Mouse (Mus musculus): ENCODE data around the gene Aqp12. TPM values are rescaled to one million over a fixed set of nuclear protein-coding genes. Genes with fewer than 3 reads are reported as not detected.
A peak's percentile ranks its signal among the peaks of the same experiment; 100 is the strongest.
"Not testable (repeated sequence)": the region's sequence is repeated elsewhere in the genome, so short reads cannot be mapped to it uniquely, and the experiment has no call there.

Aqp12 gene
- not detected for total RNA-seq (2021)
- long read RNA-seq, experiment 1 = 0 reads
- long read RNA-seq, experiment 2 = 0 reads

DNA sequence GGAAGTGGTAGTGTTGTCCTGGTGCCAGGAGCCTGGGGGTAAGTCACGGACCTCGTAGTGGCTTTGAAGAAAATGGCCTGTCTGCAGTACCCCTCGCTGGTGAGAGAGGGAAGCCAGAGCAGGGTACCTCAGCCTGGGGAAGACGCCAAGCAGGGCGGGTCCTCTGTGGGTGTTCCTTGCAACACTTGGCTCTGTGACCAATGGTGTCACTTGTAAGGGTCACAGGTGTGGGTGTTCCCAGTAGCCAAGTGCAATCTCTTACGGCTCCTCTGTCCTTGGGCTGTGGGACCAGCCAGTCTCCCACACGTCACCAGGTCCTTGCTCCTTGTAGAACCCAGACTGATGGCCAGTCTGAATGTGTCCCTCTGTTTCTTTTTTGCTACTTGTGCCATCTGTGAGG is at the start of gene Aqp12:
Gene Aqp12 (plus strand): TSS at position 274 of the 400 bp plus-strand sequence.
- intact Hi-C loops (cut with DNase I) = no loop called here
- no peak for DNase-seq

DNA sequence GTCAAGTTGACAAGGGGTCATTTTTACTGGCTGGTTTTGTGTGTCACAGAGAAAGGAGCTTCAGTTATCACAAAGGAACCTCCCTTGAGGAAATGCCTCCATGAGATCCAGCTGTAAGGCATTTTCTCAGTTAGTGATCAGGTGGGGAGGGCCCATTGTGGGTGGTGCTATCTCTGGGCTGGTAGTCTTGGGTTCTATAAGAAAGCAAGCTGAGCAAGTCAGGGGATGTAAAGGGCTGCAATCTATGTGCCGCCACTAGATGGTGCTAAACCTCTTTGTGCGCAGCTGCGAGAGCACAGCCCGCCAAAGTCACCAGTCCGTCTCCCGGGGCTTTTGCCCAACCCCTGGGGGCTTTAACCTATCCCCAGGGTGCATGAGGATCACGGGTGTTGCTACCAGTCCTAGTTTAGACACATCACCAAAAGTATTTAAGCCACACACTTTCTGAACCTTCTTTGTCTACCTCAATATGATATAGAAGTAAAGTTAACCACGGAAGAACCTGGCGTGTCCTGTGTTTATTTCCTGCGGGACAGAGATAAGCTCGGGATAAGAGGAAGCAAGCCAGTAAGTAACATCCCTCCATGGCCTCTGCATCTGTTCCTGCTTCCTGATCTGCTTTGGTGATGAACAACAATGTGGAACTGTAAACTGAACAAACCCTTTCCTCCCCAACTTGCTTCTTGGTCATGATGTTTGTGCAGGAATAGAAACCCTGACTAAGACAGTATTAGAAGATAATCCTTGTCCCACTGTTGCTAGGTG is 49.4 kb upstream of the Aqp12 start:
- intact Hi-C loops (cut with DNase I) = loop anchor here (2.0 to 10.0 kb wide), 2 partner anchors 54 to 128 kb away; no protein-coding TSS in a partner anchor

DNA sequence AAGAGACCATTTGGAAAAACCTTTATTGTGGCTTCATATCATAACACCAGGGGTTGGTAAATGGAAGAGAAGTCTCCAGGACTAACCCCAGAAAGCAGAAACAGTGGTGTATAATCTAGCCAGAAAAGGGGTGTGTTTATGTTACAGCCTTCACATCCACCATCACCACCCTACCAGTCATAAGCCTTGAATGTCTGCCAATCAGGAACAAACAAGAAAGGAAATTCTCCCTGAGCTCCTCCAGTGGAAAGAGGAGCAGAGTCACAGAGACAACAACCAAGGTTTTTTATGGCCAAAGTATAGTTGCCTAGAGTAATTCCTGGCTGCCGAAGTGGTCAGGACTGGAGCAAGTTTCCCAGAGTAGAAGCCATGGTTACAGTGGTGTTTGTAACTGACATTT is 47.1 kb upstream of the Aqp12 start:
- no peak for DNase-seq
- intact Hi-C loops (cut with DNase I) = loop anchor here (10.0 kb wide), 1 partner anchor 126 kb away; no protein-coding TSS in a partner anchor

More for the DNA sequence above, 49.4 kb upstream of the Aqp12 start:
- peak in 1 of 2 experiments; percentile 56 for DNase-seq

DNA sequence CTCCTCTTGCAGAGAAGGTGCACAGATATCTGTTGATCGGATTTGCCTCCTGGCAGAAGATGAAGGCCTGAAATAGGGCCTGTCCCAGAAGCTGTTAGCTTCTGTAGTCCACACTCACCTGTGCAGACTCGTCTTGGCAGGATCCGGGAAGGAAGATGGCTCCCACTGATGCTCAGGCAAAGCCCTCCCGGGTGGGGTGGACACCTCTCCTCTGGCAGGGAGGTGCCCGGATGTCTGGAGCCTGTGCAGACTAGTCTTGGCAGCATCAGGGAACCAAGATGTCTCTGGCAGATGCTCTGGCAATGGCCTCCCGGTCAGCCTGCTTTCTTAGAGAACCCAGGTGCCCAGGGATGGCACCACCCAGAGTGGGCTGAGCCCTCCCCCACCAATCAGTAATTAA is 35.3 kb upstream of the Aqp12 start:
- DNase-seq; intact Hi-C loops (cut with DNase I): not testable (repeated sequence)

DNA sequence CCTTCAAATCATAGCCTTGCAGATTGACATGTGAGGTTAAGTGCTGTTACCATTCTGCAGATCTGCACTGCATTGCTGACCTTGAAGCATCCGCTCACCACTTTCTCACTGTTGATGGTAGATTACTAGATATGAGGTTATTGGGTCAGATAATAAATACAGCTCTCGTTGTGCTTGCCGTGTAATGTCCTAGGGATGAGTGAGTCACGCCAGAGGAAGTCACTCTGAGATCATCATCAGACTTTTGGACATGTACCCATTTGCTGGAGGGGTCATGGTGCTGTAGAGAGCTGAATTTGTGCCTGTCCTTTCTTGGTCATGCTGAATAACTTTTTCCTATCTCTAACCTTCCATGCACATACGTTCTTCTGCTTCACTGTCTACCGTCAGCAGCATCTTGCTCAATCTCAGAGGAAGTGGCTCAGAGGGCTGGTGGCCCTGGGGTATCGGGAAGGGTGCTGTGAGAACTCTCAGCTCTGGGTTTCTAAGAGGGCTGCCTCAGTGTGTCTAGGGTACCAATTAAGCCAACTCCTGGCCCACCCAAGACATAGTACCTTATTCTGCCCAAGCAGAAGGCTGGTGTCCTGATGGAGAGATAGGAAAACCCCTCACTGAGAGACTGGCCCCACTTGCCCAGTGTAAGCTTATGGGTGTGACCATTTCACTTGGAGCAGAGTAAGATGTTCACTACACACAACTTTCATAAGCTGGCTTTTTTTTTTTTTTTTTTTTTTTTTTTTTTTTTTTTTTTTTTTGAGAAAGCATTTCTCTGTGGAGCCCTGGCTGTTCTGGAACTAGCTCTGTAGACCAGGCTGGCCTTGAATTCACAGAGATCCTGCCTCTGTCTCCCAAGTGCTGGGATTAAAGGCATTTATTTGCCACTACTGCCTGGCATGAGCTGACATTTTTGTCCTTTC is 34.0 kb upstream of the Aqp12 start:
- no peak for DNase-seq
- intact Hi-C loops (cut with DNase I) = no loop called here

DNA sequence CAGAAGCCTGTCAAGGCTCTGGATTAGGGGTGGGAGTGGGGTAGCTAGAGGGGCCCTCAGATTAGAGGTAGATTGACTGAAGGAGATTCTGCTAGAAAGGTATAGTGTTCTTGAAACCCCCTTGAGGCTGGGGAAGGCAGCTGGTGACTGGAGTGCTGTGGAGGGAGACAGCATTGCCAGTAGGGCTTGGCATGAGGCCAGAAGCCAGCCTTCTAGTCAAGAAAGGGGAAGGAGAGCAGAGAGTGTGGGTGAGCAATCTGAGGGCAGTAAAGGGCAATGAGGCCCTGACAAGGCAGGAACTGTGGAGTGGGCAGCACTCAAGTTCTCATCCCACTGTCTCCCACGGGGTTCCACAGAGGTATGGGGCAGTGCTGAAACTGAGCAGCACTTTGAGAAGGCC is 33.3 kb upstream of the Aqp12 start:
- intact Hi-C loops (cut with DNase I) = no loop called here
- no peak for DNase-seq

DNA sequence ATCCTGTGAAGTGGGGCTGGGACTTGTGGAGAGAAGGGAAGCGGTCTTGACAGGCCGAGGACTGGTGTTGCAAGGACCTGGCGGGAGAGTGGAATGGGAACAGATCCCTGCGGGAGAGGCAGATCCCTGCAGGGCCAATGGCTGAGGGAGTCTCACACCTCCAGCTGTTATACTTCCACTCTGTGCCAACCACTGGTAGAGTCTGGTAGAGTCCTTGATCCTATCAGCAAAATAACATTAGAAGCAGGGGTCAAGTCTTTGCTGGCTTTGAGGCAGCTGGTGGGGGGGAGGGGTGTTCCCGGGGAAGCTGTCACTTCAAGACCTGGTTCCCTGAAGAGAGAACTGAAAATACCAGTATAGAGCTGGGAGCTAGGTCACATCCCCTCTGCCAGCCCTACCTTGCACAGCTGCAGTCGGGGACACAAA is 30.0 kb upstream of the Aqp12 start:
- DNase-seq = no peak
- intact Hi-C loops (cut with DNase I) = no loop called here

DNA sequence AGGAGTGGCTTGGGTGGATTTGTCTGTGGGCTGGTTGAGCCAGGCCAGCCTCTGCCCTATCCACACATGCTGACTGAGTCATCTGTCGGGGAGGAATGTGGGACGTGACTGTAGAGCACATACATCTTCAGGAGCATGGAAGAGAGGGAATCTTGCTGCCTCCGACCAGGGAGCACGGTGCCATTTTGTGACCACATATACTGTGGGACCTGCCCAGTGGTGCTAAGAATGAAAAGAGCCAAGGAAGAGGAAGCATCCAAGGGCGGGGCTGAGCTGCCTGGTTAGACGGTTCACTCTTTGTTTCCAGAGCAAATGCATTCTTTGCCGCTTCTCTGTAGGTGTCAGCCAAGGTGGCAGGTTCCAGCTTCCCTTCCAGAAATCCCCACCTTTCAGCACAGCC is 27.5 kb upstream of the Aqp12 start:
- intact Hi-C loops (cut with DNase I) = no loop called here

DNA sequence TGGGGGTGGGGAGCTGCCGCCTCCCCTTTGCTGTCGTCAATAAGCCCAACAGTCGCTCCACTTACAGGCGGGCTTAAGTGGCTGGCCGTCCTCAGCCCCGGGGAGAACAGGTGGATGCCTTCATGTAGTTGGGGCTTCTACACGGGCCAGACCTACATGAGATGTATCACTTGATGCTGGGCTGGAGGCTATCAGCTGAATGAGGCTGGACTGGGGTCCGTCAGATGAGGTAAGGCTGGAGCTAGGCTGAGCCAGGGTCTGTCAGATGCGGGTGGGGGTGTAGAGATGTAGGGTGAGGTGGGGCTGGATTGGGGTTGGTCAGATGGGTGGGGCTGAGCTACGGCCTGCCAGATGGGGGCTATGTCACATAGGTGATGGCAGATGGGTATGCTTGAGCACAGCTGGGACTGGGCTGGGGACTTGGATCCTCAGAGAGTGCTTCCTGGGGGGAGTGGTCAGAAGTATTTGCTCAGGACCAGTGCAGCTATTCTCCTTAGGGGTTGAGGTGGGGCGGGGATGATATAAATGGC is 27.0 kb upstream of the Aqp12 start:
- DNase-seq = no peak
- intact Hi-C loops (cut with DNase I) = no loop called here

More for the DNA sequence above, 27.5 kb upstream of the Aqp12 start:
- DNase-seq = no peak

DNA sequence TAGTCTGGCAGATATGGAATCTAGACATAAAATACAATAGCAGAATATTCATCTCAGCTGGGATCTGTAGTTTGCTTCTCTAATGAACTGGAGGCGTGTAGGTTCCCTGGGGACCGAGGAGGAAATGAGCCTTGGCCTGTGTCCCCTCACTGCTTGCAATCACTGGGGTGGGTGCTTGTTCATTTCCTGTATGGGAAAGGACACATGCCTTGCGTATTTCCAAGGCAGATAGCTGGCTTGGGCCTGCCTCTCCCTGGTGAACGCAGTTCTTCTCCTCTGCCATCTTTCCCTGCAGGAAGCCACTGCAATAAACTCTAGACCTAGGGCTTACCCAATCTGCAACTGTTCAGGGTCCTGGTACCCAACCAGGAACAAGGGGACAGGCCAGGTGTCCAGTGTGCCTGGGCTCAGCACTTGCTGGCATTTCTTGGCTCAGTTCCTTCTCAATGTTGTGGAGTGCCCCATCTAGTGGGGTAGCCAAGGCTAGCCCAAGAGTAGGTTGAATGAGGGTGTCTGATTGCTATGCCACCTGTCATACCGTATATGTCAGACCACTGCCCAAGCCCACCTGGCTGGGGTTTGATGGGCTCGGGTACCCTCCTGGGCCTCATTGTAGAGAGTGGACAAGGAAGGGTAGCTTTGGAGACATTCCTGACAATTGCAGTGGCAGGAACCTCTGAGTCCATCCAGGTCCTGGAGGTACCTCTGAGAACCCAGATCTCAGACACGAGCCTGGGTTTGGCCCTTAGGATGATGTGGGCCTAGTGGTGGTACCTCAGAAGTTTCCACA is 24.9 kb upstream of the Aqp12 start:
- intact Hi-C loops (cut with DNase I) = no loop called here
- DNase-seq = peak; percentile 26 to 48

DNA sequence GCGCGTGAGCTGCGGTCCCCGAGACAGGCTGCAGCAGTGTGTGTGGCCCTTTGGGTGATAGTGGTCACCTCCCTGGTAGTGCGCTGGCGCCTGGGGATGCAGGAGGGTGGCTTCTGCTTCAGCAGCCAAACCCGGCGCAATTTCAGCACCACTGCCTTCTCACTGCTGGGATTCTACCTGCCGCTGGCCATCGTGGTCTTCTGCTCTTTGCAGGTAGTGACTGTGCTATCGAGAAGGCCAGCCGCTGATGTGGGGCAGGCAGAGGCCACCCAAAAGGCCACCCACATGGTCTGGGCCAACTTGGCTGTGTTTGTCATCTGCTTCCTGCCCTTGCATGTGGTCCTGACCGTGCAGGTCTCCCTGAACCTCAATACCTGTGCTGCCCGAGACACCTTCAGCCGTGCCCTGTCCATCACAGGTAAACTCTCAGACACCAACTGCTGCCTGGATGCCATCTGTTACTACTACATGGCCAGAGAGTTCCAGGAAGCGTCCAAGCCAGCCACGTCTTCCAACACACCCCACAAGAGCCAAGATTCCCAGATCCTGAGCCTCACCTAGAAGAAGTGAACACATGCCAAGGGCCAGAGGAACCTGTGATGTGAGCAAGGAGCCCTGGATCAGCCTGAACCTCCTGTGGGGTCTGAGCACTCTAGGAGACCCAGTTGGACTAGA is 23.1 kb upstream of the Aqp12 start:
- intact Hi-C loops (cut with DNase I) = no loop called here
- DNase-seq = no peak

DNA sequence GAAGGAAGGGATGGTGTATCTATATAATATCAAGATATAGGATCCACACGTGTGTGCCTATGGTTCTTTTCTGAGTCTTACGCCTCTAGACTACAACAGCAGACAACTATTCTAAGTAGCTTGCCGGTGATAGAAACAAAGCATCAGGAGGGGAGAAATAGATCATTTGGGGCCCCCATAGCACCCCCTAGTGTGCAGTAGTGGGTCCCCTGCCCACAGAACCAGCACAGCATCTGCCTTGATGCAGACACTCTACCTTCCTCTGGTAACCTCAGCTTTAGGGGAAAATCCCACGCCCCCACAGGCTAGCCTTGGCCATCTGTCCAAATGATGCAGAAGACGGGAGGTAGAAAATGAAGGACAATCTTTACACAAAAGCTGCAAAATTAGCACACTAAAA is 21.1 kb upstream of the Aqp12 start:
- intact Hi-C loops (cut with DNase I) = no loop called here
- DNase-seq = no peak

DNA sequence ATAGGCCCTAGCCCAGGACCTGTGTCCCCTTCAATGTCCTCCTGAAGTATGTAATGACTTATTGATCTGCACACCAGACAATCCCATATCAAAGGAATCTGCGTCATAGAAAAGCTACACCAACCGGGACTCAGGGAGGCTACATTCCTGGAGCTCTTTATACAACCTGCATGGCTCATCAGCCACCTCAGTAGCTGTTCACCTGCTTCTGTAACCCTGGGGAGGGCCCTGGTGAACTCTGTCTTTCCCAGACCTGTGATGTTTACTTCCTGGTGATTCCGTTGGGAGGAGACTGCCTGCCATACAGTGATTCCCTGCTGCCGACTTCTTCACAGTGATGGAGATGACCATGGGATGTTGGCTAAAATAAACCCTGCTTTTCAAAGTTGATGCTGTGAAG is 17.2 kb upstream of the Aqp12 start:
- intact Hi-C loops (cut with DNase I) = no loop called here
- peak in 1 of 2 experiments; percentile 4 for DNase-seq

DNA sequence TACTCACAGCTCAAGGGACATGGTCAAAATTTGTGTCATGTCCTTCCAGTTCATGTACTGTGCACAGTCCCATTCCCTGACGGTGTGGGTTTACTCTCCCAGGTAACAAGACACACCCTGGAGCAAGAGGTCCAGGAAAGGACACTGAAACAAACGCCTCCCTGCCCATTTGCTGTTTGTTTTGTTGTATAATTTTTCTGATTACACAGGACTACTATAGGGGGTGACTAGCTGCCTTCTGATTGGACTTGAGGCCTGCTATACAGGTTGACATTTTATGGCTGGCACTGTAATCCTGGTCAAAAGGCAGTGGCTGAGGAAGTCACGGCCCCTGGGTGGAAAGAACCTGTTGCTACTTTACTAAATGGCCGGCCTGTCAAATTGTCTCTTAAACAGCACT is 16.2 kb upstream of the Aqp12 start:
- intact Hi-C loops (cut with DNase I) = no loop called here
- peak in 1 of 2 experiments; percentile 2 for DNase-seq

DNA sequence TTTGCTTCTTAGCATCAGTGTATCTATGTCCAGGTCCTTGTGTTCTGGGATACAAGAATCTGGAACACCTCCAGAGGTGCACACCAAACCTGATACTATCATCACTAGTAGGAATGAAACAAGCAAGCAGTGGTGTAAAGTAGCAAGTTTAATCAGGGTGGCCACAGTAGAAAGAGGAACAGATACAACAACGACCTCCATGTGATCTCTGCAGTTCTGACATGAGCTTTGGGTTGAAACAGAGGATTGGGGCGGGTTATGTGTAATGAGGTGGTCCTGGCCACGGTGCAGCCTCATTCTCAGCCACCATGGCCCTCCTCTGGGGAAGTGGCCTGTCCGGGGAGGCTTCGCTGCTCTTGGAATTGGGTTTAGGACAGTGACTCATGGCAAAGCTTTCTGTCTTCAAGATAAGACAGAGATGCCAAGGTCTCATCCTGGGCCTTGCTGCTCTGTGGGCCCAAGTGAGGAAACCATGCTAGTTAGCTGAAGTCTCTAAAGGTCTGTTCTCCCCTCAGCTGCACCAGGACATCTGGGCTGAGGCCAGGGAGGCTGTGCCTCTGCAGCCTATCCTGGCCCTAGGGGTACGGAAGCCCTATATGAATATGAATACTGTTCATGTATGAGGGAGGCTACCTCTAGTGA is 13.8 kb upstream of the Aqp12 start:
- intact Hi-C loops (cut with DNase I) = no loop called here
- DNase-seq = no peak

DNA sequence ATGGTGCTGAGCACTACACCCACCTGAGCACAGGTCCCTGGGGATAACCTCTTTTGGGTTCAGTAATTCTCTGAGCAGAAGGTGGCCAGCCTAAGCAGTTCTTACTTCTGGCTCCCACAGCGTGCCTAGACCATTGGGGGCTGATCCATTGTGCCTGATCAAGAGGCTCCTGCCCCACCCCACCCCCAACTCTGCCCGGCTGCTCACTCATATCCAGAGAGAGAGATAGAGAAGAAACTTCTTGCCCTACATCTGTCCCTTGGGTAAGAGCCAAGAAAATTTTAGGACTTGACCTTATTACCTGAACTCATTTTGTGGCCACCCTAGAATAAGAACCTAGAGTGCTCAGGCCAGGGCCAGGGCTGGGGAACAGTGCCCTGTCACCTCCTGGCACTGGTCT is 13.3 kb upstream of the Aqp12 start:
- intact Hi-C loops (cut with DNase I) = no loop called here
- DNase-seq = no peak

DNA sequence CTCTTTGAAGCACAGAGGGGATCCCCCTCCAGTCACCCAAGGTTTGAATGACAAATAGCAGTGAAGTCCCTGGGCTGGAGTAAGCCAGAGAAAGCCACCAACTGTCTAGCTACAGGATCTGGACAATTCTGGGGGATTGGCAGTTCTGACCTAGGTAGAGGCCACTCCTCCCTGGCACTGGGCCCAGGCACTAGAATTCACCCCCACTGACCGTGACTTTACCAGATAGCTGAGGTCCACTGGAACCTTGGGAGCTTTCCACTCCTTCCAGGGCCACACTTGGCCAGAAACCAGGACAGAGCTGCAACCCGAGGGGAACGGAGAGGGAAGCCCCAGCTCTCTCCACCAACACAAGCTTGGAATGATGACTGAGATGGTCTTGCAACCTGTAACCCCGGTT is 3.1 kb downstream of the Aqp12 start:
- intact Hi-C loops (cut with DNase I) = no loop called here

DNA sequence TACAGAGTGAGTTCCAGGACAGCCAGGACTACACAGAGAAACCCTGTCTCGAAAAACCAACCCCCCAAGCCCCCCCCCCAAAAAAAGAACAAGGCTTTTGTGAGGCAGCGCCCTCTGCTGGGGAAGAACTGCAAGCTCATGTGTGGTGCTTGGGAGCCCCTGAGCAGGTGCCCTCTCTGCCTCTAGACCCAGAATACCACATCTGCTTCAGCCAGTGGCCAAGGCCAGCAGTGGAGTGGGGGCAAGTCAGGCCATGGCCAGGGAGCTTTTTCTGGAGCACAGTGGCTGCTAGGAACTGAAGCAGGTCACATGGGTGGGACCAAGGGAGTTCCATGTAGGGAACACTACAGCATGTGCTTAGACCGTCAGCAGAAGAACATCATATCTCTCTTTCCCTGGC is 4.6 kb downstream of the Aqp12 start:
- no peak for DNase-seq
- intact Hi-C loops (cut with DNase I) = loop anchor here (2.0 kb wide), 1 partner anchor 54 kb away; no protein-coding TSS in a partner anchor

More for the DNA sequence above, 3.1 kb downstream of the Aqp12 start:
- no peak for DNase-seq

DNA sequence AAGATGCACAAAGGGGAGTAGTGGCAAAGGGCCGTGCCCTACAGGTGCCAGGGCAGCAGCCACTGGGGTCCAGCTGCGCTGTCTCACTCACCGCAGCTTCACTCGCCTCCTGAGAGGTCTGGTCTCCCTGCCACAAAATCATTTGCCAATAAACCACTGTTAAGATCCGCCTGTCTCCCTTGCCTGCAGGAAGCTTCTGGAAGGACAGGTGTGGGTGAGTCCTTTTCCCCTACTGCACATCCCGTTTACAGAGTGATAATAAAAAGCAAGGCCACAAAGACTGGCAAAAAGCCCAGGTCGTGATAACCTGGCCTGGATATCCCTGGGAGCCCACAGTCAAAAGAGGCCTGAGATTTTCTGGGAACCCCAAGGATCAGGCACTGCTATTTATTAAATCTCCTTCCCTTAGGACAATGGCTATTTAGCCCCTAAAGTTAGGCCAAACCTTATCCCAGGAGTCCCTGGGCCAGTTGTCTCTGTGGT is 6.0 kb downstream of the Aqp12 start:
- DNase-seq = no peak
- intact Hi-C loops (cut with DNase I) = no loop called here
